7 mouse cellular contexts compared by ENCODE assay signal in the genomic region with DNA sequence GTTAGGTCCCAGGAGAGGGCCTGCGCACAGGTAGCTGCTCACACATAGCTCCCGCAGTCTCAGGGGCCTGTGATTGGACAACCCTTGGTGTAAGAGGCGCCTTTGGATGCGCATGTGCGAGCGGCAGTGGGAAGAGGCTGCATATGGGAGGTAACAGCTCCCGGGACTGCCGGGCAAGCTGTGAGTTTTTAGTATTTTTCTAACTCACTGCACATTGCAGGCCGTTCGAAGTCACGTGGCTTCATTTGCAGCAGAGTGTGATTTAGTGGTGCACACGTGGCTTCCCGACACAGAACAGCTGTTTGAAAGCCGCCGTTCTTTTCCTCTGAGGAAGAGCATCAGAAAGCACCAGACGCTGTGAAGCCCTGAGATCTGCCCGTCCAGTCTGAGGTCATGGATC.
A peak's percentile ranks its signal among the peaks of the same experiment; 100 is the strongest.
DNase-seq lines count a peak whose midpoint lies in the region; ATAC-seq lines count a peak whose summit lies in the region.

No protein-coding gene starts in this region.

- H3K36me3 ChIP-seq in limb, embryonic 11.5 days (ENCODE audit: control insufficient read depth, insufficient read depth, low read length): no peaks in the 10 kb centered on the region
- H3K36me3 ChIP-seq in stomach, embryonic 14.5 days (ENCODE audit: control insufficient read depth, insufficient read depth, low read length): no peaks in the 10 kb centered on the region

- WGBS in limb, embryonic 11.5 days: 47% methylated on average over 17 of the region's 17 CpGs
- 34% methylated on average over 17 of the region's 17 CpGs for WGBS in stomach, embryonic 14.5 days

- no peak overlapping the region for H3K27ac ChIP-seq in limb, embryonic 11.5 days (replicated peaks; ENCODE audit: low read depth, low read length)
- H3K27ac ChIP-seq in stomach, embryonic 14.5 days (ENCODE audit: low read length): no peak overlapping the region

- H3K4me3 ChIP-seq in limb, embryonic 11.5 days (ENCODE audit: low read depth, low read length): no peak overlapping the region
- no peak overlapping the region for H3K4me3 ChIP-seq in stomach, embryonic 14.5 days (ENCODE audit: low read depth, low read length)

- H3K9me3 ChIP-seq in limb, embryonic 11.5 days (ENCODE audit: control insufficient read depth, low read length): no peaks in the 10 kb centered on the region
- H3K9me3 ChIP-seq in stomach, embryonic 14.5 days (ENCODE audit: control insufficient read depth, low read depth, low read length): no peaks in the 10 kb centered on the region

- ATAC-seq in limb, embryonic 11.5 days (ENCODE audit: insufficient number of reproducible peaks, low FRiP score, low TSS enrichment, low read depth): peak; percentile 70
- peak; percentile 81 for ATAC-seq in stomach, embryonic 14.5 days (ENCODE audit: insufficient number of reproducible peaks, insufficient read depth, low FRiP score, low read depth)
- no peak for ATAC-seq in CD4-positive, CD25-positive, alpha-beta regulatory T cell, adult 4 months

- H3K27me3 ChIP-seq in limb, embryonic 11.5 days (ENCODE audit: control insufficient read depth, insufficient read depth, low read length): no peaks in the 10 kb centered on the region
- H3K27me3 ChIP-seq in stomach, embryonic 14.5 days (ENCODE audit: control insufficient read depth, insufficient read depth, low read length): no peaks in the 10 kb centered on the region

- DNase-seq in testis, postnatal 14 days (ENCODE audit: low spot score): peak; percentile 30
- no peak for DNase-seq in testis, postnatal 10 days (ENCODE audit: low spot score)
- peak; percentile 9 for DNase-seq in kidney, adult 18-20 months
- peak; percentile 65 for DNase-seq in limb, embryonic 11.5 days (ENCODE audit: low spot score)
- no peak for DNase-seq in gastrocnemius, adult 18-20 months (ENCODE audit: low spot score)

- peaks cover 7% of the 10 kb centered on the region for H3K4me1 ChIP-seq in limb, embryonic 11.5 days (ENCODE audit: control insufficient read depth, insufficient read depth, low read length)
- H3K4me1 ChIP-seq in stomach, embryonic 14.5 days (ENCODE audit: control insufficient read depth, insufficient read depth, low read length): peaks cover 30% of the 10 kb centered on the region

- 0 out of 2 replicates have a peak overlapping the region, but pooled peaks have one; percentile 15 for H3K4me2 ChIP-seq in limb, embryonic 11.5 days (ENCODE audit: low read depth, severe bottlenecking)
- H3K4me2 ChIP-seq in stomach, embryonic 14.5 days (replicated peaks; ENCODE audit: low read depth, low read length): no peak overlapping the region

- H3K9ac ChIP-seq in limb, embryonic 11.5 days (ENCODE audit: low read length): no peak overlapping the region
- H3K9ac ChIP-seq in stomach, embryonic 14.5 days (replicated peaks; ENCODE audit: low read depth, low read length): no peak overlapping the region; the same call in 1 of the 2 replicates

Comparison
In these comparisons a context has a peak if more than half of its experiments do, and no peak if none do; other contexts are left out.
1. DNase-seq: peak in testis, postnatal 14 days (single experiment), kidney, adult 18-20 months (single experiment) and limb, embryonic 11.5 days (single experiment); none in testis, postnatal 10 days (single experiment) and gastrocnemius, adult 18-20 months (single experiment).